Mouse (Mus musculus) bone marrow macrophage, adult 2 months (primary cell): ENCODE measurements around the gene Serpinb9b. TPM values are rescaled to one million over a fixed set of nuclear protein-coding genes. Genes with fewer than 3 reads are reported as not detected.
A peak's percentile ranks its signal among the peaks of the same experiment; 100 is the strongest.

Experiments
- H3K27ac ChIP-seq: 2 replicates; pipeline ENCODE4 v1.5.1; 2012; ENCODE audit warnings: low read depth, low read length; ENCODE audit not compliant: insufficient read depth
- H3K4me1 ChIP-seq: 2 replicates; pipeline ENCODE4 v1.6.1; 2012; ENCODE audit warnings: low read length; ENCODE audit not compliant: control insufficient read depth, insufficient read depth
- H3K4me3 ChIP-seq: 2 replicates; pipeline ENCODE4 v1.5.1; 2012; ENCODE audit warnings: mild to moderate bottlenecking, low read length, moderate library complexity; ENCODE audit not compliant: insufficient read depth
- CTCF ChIP-seq: IDR thresholded peaks from 2 replicates; pipeline ENCODE4 v1.5.1; 2012; ENCODE audit warnings: low read depth, mild to moderate bottlenecking, low read length, moderate library complexity
- POLR2A ChIP-seq: IDR thresholded peaks from 2 replicates; pipeline ENCODE4 v1.6.1; 2012; ENCODE audit warnings: mild to moderate bottlenecking, low read depth, low read length, borderline replicate concordance
- polyA plus RNA-seq: library from polyadenylated mRNA; stranded (reverse); fragments of >200 nt; gene quantifications from 2 replicates; pipeline ENCODE4 v1.2.4, GENCODE M21; 2012; ENCODE audit not compliant: missing spikeins, insufficient read depth, insufficient read length

The Serpinb9b gene
- polyA plus RNA-seq, 1 experiment = not detected

GRCm38 (mm10) chr13:33030281-33030680, 3.1 kb downstream of the Serpinb9b start:
- no peak overlapping the region for H3K27ac ChIP-seq
- TF ChIP-seq CTCF (no peak), POLR2A (no peak)
- peaks cover 21% of the 10 kb centered on the region for H3K4me1 ChIP-seq
- H3K4me3 ChIP-seq = no peak overlapping the region

- Histone ChIP-seq H3K4me1 (no peaks in the 10 kb centered on the region), H3K27ac (no peak overlapping the region), H3K4me3 (no peak overlapping the region)
- TF ChIP-seq CTCF = no peak
- no peak for TF ChIP-seq POLR2A
Observed at GRCm38 (mm10) chr13:33035506-33035905, 8.3 kb downstream of the Serpinb9b start.

GRCm38 (mm10) chr13:33043542-33043941, 16.3 kb downstream of the Serpinb9b start:
- no peak overlapping the region for H3K27ac ChIP-seq
- no peak for TF ChIP-seq CTCF
- no peak for TF ChIP-seq POLR2A
- no peak overlapping the region for H3K4me3 ChIP-seq
- peaks cover 5% of the 10 kb centered on the region for H3K4me1 ChIP-seq

- Histone ChIP-seq H3K27ac (no peak overlapping the region), H3K4me3 (no peak overlapping the region), H3K4me1 (peaks cover 5% of the 10 kb centered on the region)
- TF ChIP-seq CTCF (no peak), POLR2A (no peak)
Observed at GRCm38 (mm10) chr13:33047234-33047633, 20.0 kb downstream of the Serpinb9b start.

- H3K27ac ChIP-seq = no peak overlapping the region
- no peak for TF ChIP-seq POLR2A
- no peak for TF ChIP-seq CTCF
- no peak overlapping the region for H3K4me3 ChIP-seq
- H3K4me1 ChIP-seq = peaks cover 5% of the 10 kb centered on the region
Observed at GRCm38 (mm10) chr13:33048187-33048586, 21.0 kb downstream of the Serpinb9b start.

GRCm38 (mm10) chr13:33051697-33052096, 24.5 kb downstream of the Serpinb9b start:
- no peak overlapping the region for H3K4me3 ChIP-seq
- TF ChIP-seq POLR2A = no peak
- TF ChIP-seq CTCF = no peak
- H3K4me1 ChIP-seq = peaks cover 5% of the 10 kb centered on the region
- no peak overlapping the region for H3K27ac ChIP-seq

GRCm38 (mm10) chr13:33063048-33063447, 35.8 kb downstream of the Serpinb9b start:
- H3K4me3 ChIP-seq = no peak overlapping the region
- no peak overlapping the region for H3K27ac ChIP-seq
- TF ChIP-seq CTCF (no peak), POLR2A (no peak)
- peaks cover 9% of the 10 kb centered on the region for H3K4me1 ChIP-seq

- Histone ChIP-seq H3K4me3 (no peak overlapping the region), H3K4me1 (peaks cover 19% of the 10 kb centered on the region), H3K27ac (peak overlapping the region; percentile 51)
- TF ChIP-seq POLR2A (no peak), CTCF (no peak)
Observed at GRCm38 (mm10) chr13:33067387-33067977, 40.3 kb downstream of the Serpinb9b start.

- Histone ChIP-seq H3K27ac (peak overlapping the region; percentile 41; the same call in 1 of the 2 replicates), H3K4me1 (peaks cover 21% of the 10 kb centered on the region), H3K4me3 (no peak overlapping the region)
- TF ChIP-seq POLR2A (no peak), CTCF (no peak)
Observed at GRCm38 (mm10) chr13:33068164-33068563, 40.9 kb downstream of the Serpinb9b start.

GRCm38 (mm10) chr13:33071776-33072175, 44.6 kb downstream of the Serpinb9b start:
- H3K27ac ChIP-seq = no peak overlapping the region
- no peak overlapping the region for H3K4me3 ChIP-seq
- peaks cover 30% of the 10 kb centered on the region for H3K4me1 ChIP-seq
- TF ChIP-seq CTCF (no peak), POLR2A (no peak)

- TF ChIP-seq CTCF = no peak
- TF ChIP-seq POLR2A = no peak
- H3K4me3 ChIP-seq = no peak overlapping the region
- peaks cover 27% of the 10 kb centered on the region for H3K4me1 ChIP-seq
- H3K27ac ChIP-seq = no peak overlapping the region
Observed at GRCm38 (mm10) chr13:33074029-33074428, 46.8 kb downstream of the Serpinb9b start.
